Mouse (Mus musculus) olfactory bulb, adult 2 months (tissue): ENCODE results near the gene Bdnf.

ENCODE experiments used
- CTCF ChIP-seq: fragments of 200-500 bp; IDR thresholded peaks from 2 replicates; pipeline ENCODE4 v1.5.1; 2012; ENCODE audit warnings: low read depth, mild to moderate bottlenecking, low read length, moderate library complexity; ENCODE audit not compliant: insufficient read depth
- POLR2A ChIP-seq: fragments of 200-500 bp; IDR thresholded peaks from 2 replicates; pipeline ENCODE4 v1.6.1; 2012; ENCODE audit warnings: mild to moderate bottlenecking, low read depth, low read length, moderate library complexity; ENCODE audit not compliant: insufficient read depth

DNA sequence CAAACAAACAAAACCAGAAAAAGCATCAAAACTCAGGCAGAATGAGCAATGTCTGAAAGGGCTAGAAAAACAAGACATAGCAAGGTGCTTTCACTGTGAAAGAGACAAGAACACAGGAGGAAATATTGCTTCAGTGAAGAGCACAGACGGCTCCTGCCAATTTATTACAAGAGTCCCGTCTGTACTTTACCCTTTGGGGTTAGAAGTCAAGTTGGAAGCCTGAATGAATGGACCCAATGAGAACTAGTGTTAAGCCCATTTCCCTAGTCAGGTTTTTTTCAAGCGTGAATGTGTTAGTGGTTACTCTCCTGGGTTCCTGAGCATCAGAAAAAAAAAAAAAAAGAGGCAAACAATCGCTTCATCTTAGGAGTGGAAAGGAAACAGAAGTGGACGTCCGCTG, 51.3 kb downstream of the Bdnf start:
- no peak for TF ChIP-seq CTCF
- no peak for TF ChIP-seq POLR2A
